Mouse (Mus musculus) heart, adult 2 months (tissue): ENCODE results near the gene 1810055G02Rik. TPM values are rescaled to one million over a fixed set of nuclear protein-coding genes. Genes with fewer than 3 reads are reported as not detected.

Source experiments
- DNase-seq, 2 experiments: peaks; one replicate each; pipeline ENCODE4 v3.0.0; 2021
- H3K27ac ChIP-seq: fragments of 200-600 bp; 2 replicates; pipeline ENCODE4 v1.8.1; 2022
- H3K27me3 ChIP-seq: fragments of 200-500 bp; 2 replicates; pipeline ENCODE4 v1.6.1; 2012; ENCODE audit warnings: mild to moderate bottlenecking, low read length, inconsistent platforms, mixed read lengths; ENCODE audit not compliant: control insufficient read depth, insufficient read depth
- H3K36me3 ChIP-seq: fragments of 200-500 bp; 2 replicates; pipeline ENCODE4 v1.6.1; 2012; ENCODE audit warnings: low read length, inconsistent platforms; ENCODE audit not compliant: control insufficient read depth, insufficient read depth
- H3K4me1 ChIP-seq: fragments of 200-500 bp; 2 replicates; pipeline ENCODE4 v1.6.1; 2011; ENCODE audit warnings: low read length; ENCODE audit not compliant: control insufficient read depth, insufficient read depth
- H3K4me3 ChIP-seq: fragments of 200-600 bp; 2 replicates; pipeline ENCODE4 v1.8.1; 2022
- H3K79me2 ChIP-seq: fragments of 200-500 bp; replicated peaks from 2 replicates; pipeline ENCODE4 v1.6.1; 2012; ENCODE audit warnings: mild to moderate bottlenecking, inconsistent platforms, low read length, moderate library complexity, mixed read lengths; ENCODE audit not compliant: control insufficient read depth, insufficient read depth
- H3K9ac ChIP-seq: fragments of 200-500 bp; 2 replicates; pipeline ENCODE4 v1.6.1; 2012; ENCODE audit warnings: low read depth, mild to moderate bottlenecking, control low read depth, inconsistent platforms, low read length, mixed read lengths
- CTCF ChIP-seq: fragments of 200-600 bp; IDR thresholded peaks from 2 replicates; pipeline ENCODE4 v1.8.1; 2022; ENCODE audit warnings: antibody characterized with exemption, mild to moderate bottlenecking, moderate library complexity
- EP300 ChIP-seq: fragments of 200-500 bp; IDR thresholded peaks from 2 replicates; pipeline ENCODE4 v1.6.1; 2011; ENCODE audit warnings: low read depth, low read length, control low read depth; ENCODE audit not compliant: insufficient read depth
- POLR2A ChIP-seq: fragments of 200-500 bp; IDR thresholded peaks from 2 replicates; pipeline ENCODE4 v1.6.1; 2011; ENCODE audit warnings: mild to moderate bottlenecking, low read depth, low read length, control low read depth; ENCODE audit not compliant: insufficient read depth
- WGBS: fragments of 180-500 bp; shearing (Covaris S2); methylation state at CpG from one replicate; pipeline ENCODE4 v1.1.7; 2018; 5-methylcytosine and 5-hydroxymethylcytosine counted together
- intact Hi-C: fragments of 180-260 bp; cut with DNase I; formaldehyde crosslinking; loops from one replicate; pipeline ENCODE4 v1.15.1; 2025
- long read RNA-seq: library from polyadenylated mRNA; stranded (forward); transcript quantifications from one replicate; pipeline ENCODE4 v2.0.0, GENCODE M21; 2021
- polyA plus RNA-seq: library from polyadenylated mRNA; depleted of rRNA; stranded (reverse); fragments of >200 nt; gene quantifications from 2 replicates; pipeline ENCODE4 v1.2.3, GENCODE M21; 2012; rRNA removed
- total RNA-seq, 2 experiments: library from RNA; stranded (reverse); gene quantifications; 2 replicates each; pipeline ENCODE4 v1.2.3; 2021

The 1810055G02Rik gene
- total RNA-seq = 1 to 10 TPM; 8.1 to 8.3 TPM
- polyA plus RNA-seq = 17.9 and 23.3 TPM in 2 replicates
- long read RNA-seq, transcript 1810055G02Rik-201 (4 exons, 1,882 nt) = major isoform, 7 of 12 reads
- long read RNA-seq, partial matches to known transcripts = 0 of 12 reads
- long read RNA-seq, other reads (novel, unspliced or antisense) = 2 of 12 reads

DNA sequence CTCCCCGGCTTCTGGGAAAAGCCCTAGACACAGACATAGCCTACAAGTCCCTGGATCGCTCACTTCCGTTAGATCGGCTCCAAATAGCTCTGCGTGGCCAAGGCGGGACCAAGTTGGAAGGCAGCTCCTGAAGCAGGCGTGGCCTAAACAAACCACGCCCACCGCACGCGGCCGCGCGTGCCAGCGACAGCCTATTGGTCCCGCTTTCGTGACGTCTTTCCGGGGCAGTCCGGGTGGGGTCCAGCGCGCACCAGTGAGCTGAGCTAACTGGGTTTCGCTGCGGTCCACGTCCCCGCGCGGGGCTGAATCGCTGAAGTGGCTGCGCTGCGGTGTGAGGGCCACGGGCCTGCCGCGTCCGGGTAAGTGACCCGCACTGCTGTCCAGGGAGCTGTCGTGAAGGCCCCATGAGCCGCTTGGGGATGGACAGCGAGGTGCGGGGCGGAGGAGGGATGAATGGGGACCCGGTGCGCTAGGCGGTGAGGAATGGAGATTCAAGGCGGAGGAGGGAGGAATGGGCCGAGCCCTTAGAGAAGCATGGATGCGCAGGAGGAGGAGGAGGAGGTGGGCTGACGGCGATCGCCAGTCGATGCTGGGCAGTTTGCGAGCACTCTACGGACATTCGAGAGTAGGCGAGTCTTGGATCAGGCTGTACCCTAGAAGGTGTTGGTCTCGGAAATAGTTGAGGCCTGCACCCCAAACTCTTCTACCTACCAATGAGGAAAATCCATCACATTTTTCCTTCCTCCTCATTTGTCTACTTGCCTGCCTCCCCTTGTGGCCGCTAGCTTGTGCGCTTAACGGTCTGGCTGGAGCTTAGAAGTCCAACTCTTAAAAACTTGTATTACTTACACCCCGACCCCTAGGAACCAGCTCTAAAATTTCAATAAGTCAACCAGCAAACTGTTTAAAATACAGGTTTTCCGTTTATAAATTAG lies at the start of gene 1810055G02Rik:
Gene 1810055G02Rik, plus strand, starts transcription at position 216 of the 935 bp plus-strand sequence.
- peak; percentile 99 for DNase-seq
- Histone ChIP-seq H3K9ac (peak within 1 kb of the TSS; percentile 85), H3K27me3 (no peaks in the 10 kb centered on the region), H3K27ac (peak within 1 kb of the TSS; percentile 92), H3K4me3 (peak within 1 kb of the TSS; percentile 92), H3K79me2 (no peaks in the 10 kb centered on the region), H3K4me1 (peaks cover 2% of the 10 kb centered on the region), H3K36me3 (no peaks in the 10 kb centered on the region)
- WGBS = 1% methylated on average over 61 of the region's 61 CpGs
- TF ChIP-seq CTCF (peak; percentile 22), POLR2A (peak; percentile 91), EP300 (no peak)
- intact Hi-C loops = no loop called here

DNA sequence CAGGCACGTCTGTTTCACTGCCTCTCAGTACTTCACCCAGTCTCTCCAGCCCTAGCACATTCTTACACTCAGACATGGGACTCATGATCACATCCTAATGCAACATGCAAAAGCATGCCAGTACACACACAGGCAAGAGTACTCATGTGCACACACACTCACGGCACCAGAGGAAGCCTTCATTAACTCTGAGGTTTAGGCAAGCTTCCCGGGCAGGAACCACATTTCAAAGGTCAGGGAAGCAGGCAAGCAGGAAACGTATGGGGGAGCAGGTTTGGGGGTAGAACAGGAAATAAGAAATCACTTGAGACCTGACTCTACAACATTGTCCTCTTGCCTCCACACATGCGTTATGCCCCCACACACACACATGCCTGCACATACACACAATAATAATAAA lies 42.6 kb upstream of the 1810055G02Rik start:
- Histone ChIP-seq H3K36me3 (no peaks in the 10 kb centered on the region), H3K27ac (peak overlapping the region; percentile 54), H3K9ac (no peak overlapping the region), H3K79me2 (peaks cover 8% of the 10 kb centered on the region; the same call in 1 of the 2 replicates), H3K4me3 (no peak overlapping the region), H3K4me1 (peaks cover 40% of the 10 kb centered on the region), H3K27me3 (no peaks in the 10 kb centered on the region)
- DNase-seq = peak in 1 of 2 experiments; percentile 48
- no peak for TF ChIP-seq CTCF
- TF ChIP-seq EP300 = peak; percentile 93
- peak; percentile 56; the same call in 1 of the 2 replicates for TF ChIP-seq POLR2A
- WGBS = 35% methylated on average over 5 of the region's 5 CpGs
- intact Hi-C loops = no loop called here

DNA sequence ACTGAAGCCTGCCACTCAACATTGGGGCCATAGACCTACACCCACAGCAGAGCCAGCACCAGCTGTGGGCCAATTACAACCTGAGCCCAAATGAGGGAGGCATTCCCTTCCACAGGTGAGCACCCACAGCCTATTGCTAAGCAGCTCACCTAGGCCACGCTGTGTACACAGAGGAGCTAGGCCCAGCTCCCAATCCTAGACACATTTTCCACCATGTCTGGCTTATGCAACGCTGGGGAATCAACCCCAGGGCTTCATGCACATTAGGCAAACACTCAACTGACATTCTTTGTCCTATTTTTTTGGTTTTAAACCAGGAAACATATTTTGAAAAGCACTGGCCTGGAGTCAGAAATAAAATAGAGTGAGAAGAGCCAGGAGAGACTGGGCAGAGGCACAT lies 41.5 kb upstream of the 1810055G02Rik start:
- intact Hi-C loops = no loop called here
- DNase-seq = no peak
- peaks cover 42% of the 10 kb centered on the region for H3K4me1 ChIP-seq
- peak overlapping the region; percentile 54 for H3K27ac ChIP-seq
- H3K4me3 ChIP-seq = no peak overlapping the region
- no peaks in the 10 kb centered on the region for H3K27me3 ChIP-seq
- no peak overlapping the region for H3K9ac ChIP-seq
- TF ChIP-seq EP300 (no peak), CTCF (no peak)
- WGBS = 62% methylated on average over 2 of the region's 2 CpGs
- no peaks in the 10 kb centered on the region for H3K36me3 ChIP-seq
- H3K79me2 ChIP-seq = peaks cover 11% of the 10 kb centered on the region

DNA sequence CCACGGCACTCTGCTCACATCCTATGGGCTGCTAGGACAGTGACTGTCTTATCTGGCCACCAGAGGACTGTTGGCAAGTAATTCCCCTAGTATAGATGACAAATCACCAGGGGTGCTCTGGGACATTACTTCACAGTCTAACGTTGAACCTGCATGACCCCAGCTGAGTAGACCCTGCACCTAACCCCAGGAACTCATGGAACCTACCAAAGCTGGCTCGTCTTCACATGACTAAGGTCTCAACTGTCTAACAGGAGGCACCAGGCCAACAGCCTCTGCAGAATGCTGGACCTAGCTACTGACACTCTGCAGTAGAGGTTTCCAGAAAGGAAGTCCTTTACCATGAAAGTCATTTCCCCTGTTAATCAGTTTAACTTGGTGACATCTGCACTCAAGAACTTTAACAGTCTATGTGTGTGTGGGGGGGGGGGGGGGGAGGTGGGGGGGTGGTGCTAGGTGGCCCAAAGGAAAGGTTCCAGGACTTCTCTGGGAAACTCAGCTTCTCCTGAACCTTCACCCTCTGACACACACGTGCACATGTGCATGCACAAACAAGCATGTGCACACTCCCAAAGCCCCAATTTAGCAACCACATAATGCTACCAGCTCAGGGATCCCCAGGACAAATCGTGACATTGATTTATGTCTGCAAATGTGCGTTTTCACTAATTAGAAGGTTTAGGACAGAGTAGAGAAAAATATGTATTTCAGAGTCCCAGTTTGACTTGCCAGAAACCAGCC lies 40.8 kb upstream of the 1810055G02Rik start:
- Histone ChIP-seq H3K4me1 (peaks cover 42% of the 10 kb centered on the region), H3K79me2 (peaks cover 12% of the 10 kb centered on the region), H3K9ac (no peak overlapping the region), H3K27ac (peak overlapping the region; percentile 89), H3K27me3 (no peaks in the 10 kb centered on the region), H3K36me3 (no peaks in the 10 kb centered on the region), H3K4me3 (peak overlapping the region; percentile 30)
- DNase-seq = peak; percentile 52 to 54
- 17% methylated on average over 6 of the region's 6 CpGs for WGBS
- no peak for TF ChIP-seq EP300
- TF ChIP-seq CTCF = no peak
- TF ChIP-seq POLR2A = no peak
- intact Hi-C loops = no loop called here

DNA sequence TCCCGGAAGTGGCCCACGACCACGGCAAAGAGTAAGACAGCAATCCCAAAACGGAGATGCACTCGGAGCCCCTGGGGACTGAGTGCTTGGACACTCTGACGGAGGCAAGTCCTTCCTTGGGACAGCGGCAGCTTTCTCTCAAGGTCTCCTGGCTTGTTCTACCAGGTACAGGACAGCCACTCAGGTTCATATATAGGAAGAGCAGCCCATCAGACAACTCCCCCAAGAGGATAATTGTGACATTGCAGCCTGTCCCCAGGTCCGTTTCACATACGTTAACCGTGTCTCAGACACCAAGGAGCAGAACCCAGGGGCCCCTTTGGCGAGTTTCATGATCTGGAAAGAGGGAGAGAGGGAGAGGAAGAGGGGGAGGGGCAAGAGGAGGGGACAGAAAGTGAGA lies 40.1 kb upstream of the 1810055G02Rik start:
- Histone ChIP-seq H3K9ac (peak overlapping the region; percentile 33), H3K36me3 (no peaks in the 10 kb centered on the region), H3K4me1 (peaks cover 42% of the 10 kb centered on the region), H3K27me3 (no peaks in the 10 kb centered on the region), H3K4me3 (peak overlapping the region; percentile 30), H3K27ac (peak overlapping the region; percentile 89), H3K79me2 (peaks cover 13% of the 10 kb centered on the region)
- intact Hi-C loops = loop anchor here (2.0 kb wide), 2 partner anchors 17 to 27 kb away; no protein-coding TSS in a partner anchor
- TF ChIP-seq POLR2A (no peak), CTCF (peak; percentile 47)
- WGBS = 39% methylated on average over 11 of the region's 11 CpGs
- no peak for DNase-seq
